28 mouse cellular contexts compared by ENCODE assay signal in the genomic region with DNA sequence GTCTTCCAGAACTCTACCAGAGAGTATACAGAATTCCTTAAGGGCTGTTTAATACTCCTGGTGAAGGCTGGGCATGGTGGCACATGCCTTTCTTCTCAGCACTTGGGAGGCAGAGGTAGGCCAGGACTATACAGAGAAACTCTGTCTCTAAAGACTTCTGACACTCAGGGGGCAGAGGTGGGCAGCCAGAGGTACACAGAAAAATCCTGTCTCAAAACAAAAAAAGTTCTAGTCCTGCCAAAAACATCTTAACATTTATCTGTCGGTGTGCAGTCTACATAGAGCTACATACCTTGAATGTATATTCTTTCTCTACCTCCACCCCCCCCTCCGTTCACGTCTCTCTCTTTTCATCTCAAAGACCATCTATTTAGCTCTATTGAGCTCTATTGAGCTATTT.
"Had no signal": no experiment of that assay in that cellular context is flagged by ENCODE, and none has a peak within 500 bp of the region (broad histone marks: within the 10 kb centered on the region; RNA-seq: fewer than 3 reads in every experiment).

No protein-coding gene starts in this region.

- H3K27ac ChIP-seq: hindbrain, embryonic 10.5 days; intestine, embryonic 15.5 days had no signal

- DNase-seq: heart, postnatal 10 days; heart, postnatal 14 days; heart, postnatal 36 days; heart, postnatal 4 days; kidney, adult 11 months; kidney, adult 18-20 months; kidney, adult 2 months; kidney, adult 8-10 months; kidney, adult 9 months; kidney, postnatal 10 days; kidney, postnatal 14 days; kidney, postnatal 25 days; kidney, postnatal 36 days; kidney, postnatal 4 days; layer of hippocampus, adult 9-11 months; layer of hippocampus, postnatal 36 days had no signal

- ATAC-seq: inflammation-experienced regulatory T-cells, adult 6 months; intestine, postnatal 0 days had no signal

- H3K27me3 ChIP-seq: heart, embryonic 12.5 days; heart, embryonic 13.5 days; heart, embryonic 15.5 days; hindbrain, embryonic 12.5 days; hindbrain, embryonic 13.5 days; hindbrain, embryonic 15.5 days; intestine, embryonic 15.5 days; kidney, embryonic 15.5 days had no signal

- H3K36me3 ChIP-seq: heart, embryonic 10.5 days; heart, embryonic 12.5 days; heart, embryonic 13.5 days; heart, embryonic 15.5 days; hindbrain, embryonic 10.5 days; hindbrain, embryonic 12.5 days; hindbrain, embryonic 13.5 days; hindbrain, embryonic 15.5 days; intestine, embryonic 15.5 days; kidney, embryonic 15.5 days had no signal

- H3K9ac ChIP-seq: hindbrain, embryonic 12.5 days; intestine, embryonic 15.5 days; kidney, embryonic 15.5 days had no signal

- H3K9me3 ChIP-seq: heart, embryonic 10.5 days; heart, embryonic 12.5 days; heart, embryonic 15.5 days; hindbrain, embryonic 10.5 days; hindbrain, embryonic 12.5 days; hindbrain, embryonic 13.5 days; hindbrain, embryonic 15.5 days; intestine, embryonic 15.5 days; kidney, embryonic 15.5 days had no signal
